Mouse (Mus musculus): ENCODE measurements at regions not wholly inside any gene's neighbourhood (a gene's known extent, or its start where the extent isn't known, plus 50 kb on each side); places are given as distances from the start of the nearest gene placed in this dataset.

- WGBS: 61% methylated on average over 7 of the region's 7 CpGs
- H3K36me3 ChIP-seq: no peaks in the 10 kb centered on the region
- no peaks in the 10 kb centered on the region for H3K9me3 ChIP-seq
- H3K27ac ChIP-seq: no peak overlapping the region
- no peak overlapping the region for H3K4me2 ChIP-seq
- no peaks in the 10 kb centered on the region for H3K27me3 ChIP-seq
- no peak overlapping the region for H3K4me3 ChIP-seq
- ATAC-seq (ENCODE audit: borderline replicate concordance, extremely low read depth, low FRiP score, low TSS enrichment): no peak
- H3K9ac ChIP-seq: no peak overlapping the region
- H3K4me1 ChIP-seq: 0 out of 2 replicates have a peak, but pooled peaks cover 9% of the 10 kb centered on the region
Measured at GRCm38 (mm10) chr2:79183034-79183630, 72.1 kb upstream of the Itga4 start.

- Histone ChIP-seq H3K4me3 (no peak overlapping the region), H3K27me3 (no peaks in the 10 kb centered on the region), H3K4me1 (0 out of 2 replicates have a peak, but pooled peaks cover 9% of the 10 kb centered on the region), H3K36me3 (no peaks in the 10 kb centered on the region), H3K9ac (no peak overlapping the region), H3K27ac (no peak overlapping the region), H3K4me2 (no peak overlapping the region), H3K9me3 (no peaks in the 10 kb centered on the region)
- 78% methylated on average over 11 of the region's 11 CpGs for WGBS
- ATAC-seq (ENCODE audit: borderline replicate concordance, extremely low read depth, low FRiP score, low TSS enrichment): no peak
Measured at GRCm38 (mm10) chr2:79185234-79186101, 69.8 kb upstream of the Itga4 start.

- Histone ChIP-seq H3K9me3 (no peaks in the 10 kb centered on the region), H3K4me1 (0 out of 2 replicates have a peak, but pooled peaks cover 9% of the 10 kb centered on the region), H3K27me3 (no peaks in the 10 kb centered on the region), H3K4me3 (no peak overlapping the region), H3K9ac (no peak overlapping the region), H3K27ac (no peak overlapping the region), H3K4me2 (no peak overlapping the region), H3K36me3 (no peaks in the 10 kb centered on the region)
- ATAC-seq (ENCODE audit: borderline replicate concordance, extremely low read depth, low FRiP score, low TSS enrichment): no peak
- WGBS: 91% methylated on average over 7 of the region's 7 CpGs
Measured at GRCm38 (mm10) chr2:79186878-79187277, 68.3 kb upstream of the Itga4 start.

GRCm38 (mm10) chr2:79188511-79189193, 66.6 kb upstream of the Itga4 start:
- Histone ChIP-seq H3K27ac (no peak overlapping the region), H3K4me1 (0 out of 2 replicates have a peak, but pooled peaks cover 3% of the 10 kb centered on the region), H3K36me3 (no peaks in the 10 kb centered on the region), H3K9ac (no peak overlapping the region), H3K4me2 (no peak overlapping the region), H3K27me3 (no peaks in the 10 kb centered on the region), H3K9me3 (no peaks in the 10 kb centered on the region), H3K4me3 (no peak overlapping the region)
- 84% methylated on average over 6 of the region's 6 CpGs for WGBS
- ATAC-seq (ENCODE audit: borderline replicate concordance, extremely low read depth, low FRiP score, low TSS enrichment): no peak

GRCm38 (mm10) chr2:79193851-79194250, 61.4 kb upstream of the Itga4 start:
- H3K4me3 ChIP-seq: no peak overlapping the region
- no peaks in the 10 kb centered on the region for H3K36me3 ChIP-seq
- no peaks in the 10 kb centered on the region for H3K4me1 ChIP-seq
- WGBS: 69% methylated on average over 1 of the region's 1 CpGs
- no peak overlapping the region for H3K9ac ChIP-seq
- no peak overlapping the region for H3K27ac ChIP-seq
- no peak for ATAC-seq (ENCODE audit: borderline replicate concordance, extremely low read depth, low FRiP score, low TSS enrichment)
- H3K4me2 ChIP-seq: no peak overlapping the region
- no peaks in the 10 kb centered on the region for H3K27me3 ChIP-seq
- no peaks in the 10 kb centered on the region for H3K9me3 ChIP-seq

GRCm38 (mm10) chr2:79201677-79202076, 53.5 kb upstream of the Itga4 start:
- H3K27me3 ChIP-seq: no peaks in the 10 kb centered on the region
- H3K4me2 ChIP-seq: no peak overlapping the region
- H3K27ac ChIP-seq: no peak overlapping the region
- H3K4me3 ChIP-seq: no peak overlapping the region
- H3K9me3 ChIP-seq: no peaks in the 10 kb centered on the region
- no peaks in the 10 kb centered on the region for H3K36me3 ChIP-seq
- WGBS: 57% methylated on average over 6 of the region's 6 CpGs
- no peak overlapping the region for H3K9ac ChIP-seq
- no peak for ATAC-seq (ENCODE audit: borderline replicate concordance, extremely low read depth, low FRiP score, low TSS enrichment)
- no peaks in the 10 kb centered on the region for H3K4me1 ChIP-seq

Measured in lung, embryonic 15.5 days (tissue).